Mouse (Mus musculus) liver, embryonic 14.5 days (tissue): Measurements from ENCODE around the gene Cfap99.

ENCODE experiments used
- CTCF ChIP-seq: IDR thresholded peaks from 2 replicates; pipeline ENCODE4 v1.5.1; 2016; ENCODE audit warnings: antibody characterized with exemption, low read depth, control low read depth
- EP300 ChIP-seq: IDR thresholded peaks from 2 replicates; pipeline ENCODE4 v1.6.1; 2016; ENCODE audit warnings: antibody characterized with exemption, low read depth

DNA sequence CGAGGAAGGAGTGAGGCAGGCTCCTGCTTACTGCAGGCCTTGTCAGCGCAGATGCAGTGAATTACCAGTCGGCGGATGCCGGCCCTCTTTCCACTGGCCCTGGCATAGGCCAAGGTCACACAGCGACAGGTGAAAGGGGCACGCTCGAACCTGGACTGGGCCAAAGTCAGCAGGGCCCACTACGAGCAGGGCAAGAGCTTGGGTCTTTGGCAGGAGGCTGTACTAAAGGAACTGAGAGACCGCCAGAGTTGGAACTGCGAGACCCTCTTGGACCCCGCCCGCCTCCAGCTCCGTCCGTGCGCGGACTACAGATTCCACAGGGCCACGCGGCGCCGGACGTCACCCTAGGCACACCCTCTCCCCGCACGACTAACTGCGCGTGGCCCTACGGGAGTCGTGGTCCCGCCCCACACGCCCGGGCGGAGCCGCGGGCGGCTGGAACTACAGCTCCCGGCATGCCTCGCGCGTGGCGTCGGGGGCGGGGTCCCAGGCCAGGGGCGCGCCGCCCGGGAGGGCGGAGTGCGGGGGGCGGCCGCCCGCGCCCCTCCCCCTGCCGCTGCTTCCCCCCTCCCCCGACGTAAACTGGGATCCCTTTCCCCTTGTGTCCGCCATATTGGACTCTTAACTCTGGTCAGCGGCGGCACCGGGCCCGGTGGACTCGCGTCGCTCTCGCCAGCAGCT, 81.1 kb downstream of the Cfap99 start, which contains the start of gene Fam193a:
- TF ChIP-seq CTCF (0 out of 2 replicates have a peak, but pooled peaks have one; percentile 5), EP300 (no peak)
